Mouse (Mus musculus): Measurements from ENCODE around the gene Coro1a.

GRCm38 (mm10) chr7:126695631-126696207, 11.9 kb downstream of the Coro1a start, which contains the start of gene Slx1b:
- TF ChIP-seq TBP (conservative IDR thresholded peaks at IDR 0.05; ENCODE audit: low read depth, low read length): peak; percentile 70
- TF ChIP-seq ZC3H11A (IDR thresholded peaks at IDR 0.05; ENCODE audit: low read depth, low read length): no peak
- TF ChIP-seq CTCF (conservative IDR thresholded peaks at IDR 0.05 in 1 of 2, IDR thresholded peaks at IDR 0.05 in 1 of 2; ENCODE audit: low read depth in 2 of 2, low read length in 2 of 2): peak; percentile 86 to 90
- peak; percentile 97 for TF ChIP-seq HCFC1 (IDR thresholded peaks at IDR 0.05; ENCODE audit: low read depth, low read length)
- peak; percentile 98 for TF ChIP-seq SIN3A (IDR thresholded peaks at IDR 0.05; ENCODE audit: low read length)
- peak; percentile 86 for TF ChIP-seq MAX (IDR thresholded peaks at IDR 0.05; ENCODE audit: low read length)
- TF ChIP-seq SMC3 (IDR thresholded peaks at IDR 0.05; ENCODE audit: low read depth, low read length): peak; percentile 66
- no peak for TF ChIP-seq EP300 (IDR thresholded peaks at IDR 0.05; ENCODE audit: low read length)
- peak; percentile 30; the same call in 1 of the 2 replicates for TF ChIP-seq ETS1 (conservative IDR thresholded peaks at IDR 0.05; ENCODE audit: low read depth, low read length)
- TF ChIP-seq ELF1 (IDR thresholded peaks at IDR 0.05; ENCODE audit: low read depth, low read length): peak; percentile 100
- TF ChIP-seq GABPA (IDR thresholded peaks at IDR 0.05; ENCODE audit: insufficient replicate concordance, low read depth, low read length): peak; percentile 41; the same call in 1 of the 2 replicates
